Mouse (Mus musculus) erythroblast, embryonic 14.5 days (primary cell): Measurements from ENCODE around the gene Lnx1. TPM values are rescaled to one million over a fixed set of nuclear protein-coding genes. Genes with fewer than 3 reads are reported as not detected.

Experiments
- H3K27me3 ChIP-seq: 2 replicates; pipeline ENCODE4 v1.6.1; 2012; ENCODE audit warnings: inconsistent platforms; ENCODE audit not compliant: control insufficient read depth
- H3K36me3 ChIP-seq: 2 replicates; pipeline ENCODE4 v1.6.1; 2012; ENCODE audit warnings: mild to moderate bottlenecking, inconsistent platforms; ENCODE audit not compliant: control insufficient read depth
- H3K4me1 ChIP-seq: 2 replicates; pipeline ENCODE4 v1.6.1; 2012; ENCODE audit warnings: inconsistent platforms; ENCODE audit not compliant: control insufficient read depth
- H3K4me3 ChIP-seq: replicated peaks from 2 replicates; pipeline ENCODE3; 2012; ENCODE audit warnings: moderate library complexity, mild to moderate bottlenecking, inconsistent platforms
- H3K9me3 ChIP-seq: 2 replicates; pipeline ENCODE4 v1.6.1; 2012; ENCODE audit warnings: low read length, inconsistent platforms, mixed read lengths; ENCODE audit not compliant: control insufficient read depth
- GATA1 ChIP-seq: IDR thresholded peaks from 2 replicates; pipeline ENCODE4 v1.6.1; 2012; ENCODE audit warnings: low read length, inconsistent platforms, mixed read lengths
- TAL1 ChIP-seq: IDR thresholded peaks from 3 replicates; pipeline ENCODE4 v1.6.1; 2012; ENCODE audit warnings: low read length, inconsistent platforms, mixed read lengths
- polyA plus RNA-seq: library from polyadenylated mRNA; stranded (reverse); fragments of >175 nt; gene quantifications from 2 replicates; pipeline ENCODE4 v1.2.3, GENCODE M21; 2012

Gene Lnx1
- polyA plus RNA-seq, 1 experiment, result not detected

DNA sequence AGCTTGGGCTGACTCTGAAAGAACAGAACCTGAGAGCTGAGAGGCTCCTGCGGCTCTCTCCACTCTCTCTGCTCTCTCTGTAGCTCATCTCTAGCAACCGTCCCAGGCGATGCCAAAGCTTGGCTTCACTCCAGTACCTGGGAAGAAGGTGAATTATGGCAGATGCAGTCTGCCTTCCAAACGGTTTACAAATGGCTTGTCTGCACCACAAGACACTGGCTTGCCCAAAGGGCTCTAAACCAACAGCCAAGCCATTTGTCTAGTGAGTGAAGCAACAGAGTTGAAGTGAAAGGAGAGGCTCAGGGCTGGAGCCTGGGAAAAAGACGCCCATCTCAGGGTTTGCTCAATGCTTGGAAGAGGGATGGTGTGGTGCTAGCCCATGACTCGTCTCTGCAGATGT, 25.5 kb upstream of the Lnx1 start:
- Histone ChIP-seq H3K4me3 (no peak overlapping the region), H3K36me3 (no peaks in the 10 kb centered on the region), H3K9me3 (no peaks in the 10 kb centered on the region), H3K27me3 (no peaks in the 10 kb centered on the region), H3K4me1 (no peaks in the 10 kb centered on the region)
- TF ChIP-seq GATA1, result no peak
- TF ChIP-seq TAL1, result no peak

GRCm38 (mm10) chr5:74727319-74727718, 24.6 kb upstream of the Lnx1 start:
- TF ChIP-seq TAL1 (no peak), GATA1 (no peak)
- Histone ChIP-seq H3K4me3 (no peak overlapping the region), H3K36me3 (no peaks in the 10 kb centered on the region), H3K27me3 (no peaks in the 10 kb centered on the region), H3K4me1 (no peaks in the 10 kb centered on the region), H3K9me3 (no peaks in the 10 kb centered on the region)

DNA sequence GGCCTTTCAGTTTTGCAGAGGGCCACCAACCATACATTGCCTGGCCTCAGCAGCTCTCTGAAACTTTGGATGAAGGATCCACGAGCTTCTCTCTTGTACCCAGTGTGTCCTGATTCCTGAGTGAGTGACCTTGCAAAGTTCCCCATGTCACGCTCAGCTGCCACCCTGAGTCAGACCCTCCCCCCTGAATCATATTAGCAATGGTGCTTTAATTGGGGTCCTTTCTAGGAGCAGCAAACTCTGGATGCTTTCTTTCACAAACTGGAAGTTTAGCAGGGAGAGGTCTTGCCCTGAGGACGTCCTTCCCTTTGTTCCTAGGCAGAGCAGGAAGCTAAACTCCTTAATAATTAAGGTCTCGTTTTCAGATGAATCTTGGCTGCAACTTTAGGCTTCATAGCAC, 22.8 kb upstream of the Lnx1 start:
- H3K9me3 ChIP-seq, result no peaks in the 10 kb centered on the region
- TF ChIP-seq TAL1 (no peak), GATA1 (no peak)
- no peak overlapping the region for H3K4me3 ChIP-seq
- no peaks in the 10 kb centered on the region for H3K36me3 ChIP-seq
- no peaks in the 10 kb centered on the region for H3K27me3 ChIP-seq
- no peaks in the 10 kb centered on the region for H3K4me1 ChIP-seq

DNA sequence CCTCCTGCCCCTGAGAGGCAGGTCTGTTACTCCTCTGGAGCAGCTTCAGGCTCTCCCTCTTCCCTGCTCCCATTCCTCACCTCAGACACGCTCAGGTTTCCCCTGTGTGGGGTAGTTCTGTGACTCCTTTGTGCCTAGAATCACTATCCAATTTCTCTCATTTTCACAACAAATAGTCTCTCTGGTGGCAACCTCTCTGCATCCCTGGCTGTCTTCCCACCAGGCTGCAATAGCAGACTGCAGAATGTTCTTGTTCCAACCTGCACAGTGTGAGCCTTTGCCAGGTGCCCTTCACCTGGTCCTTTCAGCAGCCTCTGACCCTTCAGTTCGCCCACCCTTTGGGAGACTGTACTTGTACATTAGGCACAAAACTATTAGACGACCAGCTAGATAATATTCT, 19.1 kb upstream of the Lnx1 start:
- Histone ChIP-seq H3K4me1 (no peaks in the 10 kb centered on the region), H3K9me3 (no peaks in the 10 kb centered on the region), H3K27me3 (no peaks in the 10 kb centered on the region), H3K36me3 (no peaks in the 10 kb centered on the region), H3K4me3 (no peak overlapping the region)
- TF ChIP-seq TAL1 (no peak), GATA1 (no peak)

DNA sequence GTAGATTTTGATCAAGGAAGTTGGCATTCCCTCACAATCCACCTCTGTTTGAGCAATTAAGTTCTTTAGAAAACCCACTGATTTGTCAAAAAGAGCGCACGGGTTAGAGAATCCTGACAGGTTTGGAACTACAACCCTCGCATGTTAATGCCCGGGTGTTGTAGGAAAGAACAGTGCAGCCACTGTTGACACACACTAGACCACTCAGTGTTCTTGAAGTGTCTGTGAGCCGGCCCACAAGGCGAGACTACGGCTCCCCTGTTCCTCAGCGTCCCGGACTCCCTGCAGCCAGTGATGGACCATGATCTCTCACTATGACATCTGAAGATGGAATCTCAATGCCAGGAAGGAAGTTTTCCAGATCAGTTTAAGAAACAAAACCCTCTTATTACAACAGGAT, 17.9 kb upstream of the Lnx1 start:
- no peaks in the 10 kb centered on the region for H3K36me3 ChIP-seq
- H3K9me3 ChIP-seq, result no peaks in the 10 kb centered on the region
- no peaks in the 10 kb centered on the region for H3K4me1 ChIP-seq
- TF ChIP-seq TAL1, result no peak
- no peak for TF ChIP-seq GATA1
- no peaks in the 10 kb centered on the region for H3K27me3 ChIP-seq
- H3K4me3 ChIP-seq, result no peak overlapping the region

DNA sequence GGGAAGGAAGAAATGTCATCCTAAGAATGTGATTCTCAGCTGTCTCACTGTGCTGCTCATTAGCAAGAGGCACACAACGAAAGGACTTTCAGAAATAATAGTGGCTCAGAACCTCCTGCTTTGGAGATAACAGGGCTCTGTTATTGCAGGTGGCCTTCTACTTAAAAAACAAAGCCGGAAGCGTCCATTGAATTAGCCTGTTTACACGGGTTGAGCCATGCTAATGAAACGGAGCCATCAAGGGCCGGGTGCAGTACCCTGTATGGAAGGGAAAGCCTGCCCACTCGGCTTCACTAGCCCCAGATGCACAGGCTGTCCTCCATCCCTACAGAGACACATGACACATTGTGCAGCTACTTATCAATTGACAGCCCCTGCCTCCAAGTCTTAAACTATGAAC, 13.5 kb upstream of the Lnx1 start:
- no peak for TF ChIP-seq TAL1
- no peak for TF ChIP-seq GATA1
- Histone ChIP-seq H3K36me3 (no peaks in the 10 kb centered on the region), H3K9me3 (no peaks in the 10 kb centered on the region), H3K4me3 (no peak overlapping the region), H3K27me3 (no peaks in the 10 kb centered on the region), H3K4me1 (no peaks in the 10 kb centered on the region)

- no peaks in the 10 kb centered on the region for H3K9me3 ChIP-seq
- H3K4me1 ChIP-seq, result no peaks in the 10 kb centered on the region
- H3K4me3 ChIP-seq, result no peak overlapping the region
- H3K27me3 ChIP-seq, result no peaks in the 10 kb centered on the region
- no peaks in the 10 kb centered on the region for H3K36me3 ChIP-seq
- no peak for TF ChIP-seq TAL1
- TF ChIP-seq GATA1, result no peak
Measured at GRCm38 (mm10) chr5:74712811-74713210, 10.1 kb upstream of the Lnx1 start.

GRCm38 (mm10) chr5:74711988-74712387, 9.3 kb upstream of the Lnx1 start:
- Histone ChIP-seq H3K27me3 (no peaks in the 10 kb centered on the region), H3K4me1 (no peaks in the 10 kb centered on the region), H3K36me3 (no peaks in the 10 kb centered on the region), H3K9me3 (no peaks in the 10 kb centered on the region), H3K4me3 (no peak overlapping the region)
- no peak for TF ChIP-seq TAL1
- TF ChIP-seq GATA1, result no peak

DNA sequence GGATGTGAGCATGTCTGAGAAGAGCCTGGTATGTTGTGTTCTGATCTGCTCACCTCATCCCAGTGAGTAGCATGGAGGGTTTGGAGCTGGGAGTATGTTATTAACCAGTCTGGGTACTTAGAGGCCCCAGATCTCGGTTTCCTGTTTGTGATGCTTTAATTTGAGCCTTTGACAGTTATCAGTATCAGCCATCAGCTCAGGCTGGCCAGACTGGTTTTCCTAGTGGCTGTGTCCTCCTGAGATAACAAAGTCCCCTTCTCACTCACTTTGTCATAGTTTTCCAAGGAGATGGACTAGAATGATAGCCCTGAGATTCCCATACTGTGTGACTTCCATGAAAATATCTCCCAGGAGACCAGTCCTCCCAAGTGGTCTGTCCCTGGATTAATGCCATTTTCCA, 8.3 kb upstream of the Lnx1 start:
- Histone ChIP-seq H3K27me3 (no peaks in the 10 kb centered on the region; the same call in 1 of the 2 replicates), H3K4me3 (no peak overlapping the region), H3K9me3 (no peaks in the 10 kb centered on the region), H3K4me1 (no peaks in the 10 kb centered on the region), H3K36me3 (no peaks in the 10 kb centered on the region)
- TF ChIP-seq TAL1 (no peak), GATA1 (no peak)

DNA sequence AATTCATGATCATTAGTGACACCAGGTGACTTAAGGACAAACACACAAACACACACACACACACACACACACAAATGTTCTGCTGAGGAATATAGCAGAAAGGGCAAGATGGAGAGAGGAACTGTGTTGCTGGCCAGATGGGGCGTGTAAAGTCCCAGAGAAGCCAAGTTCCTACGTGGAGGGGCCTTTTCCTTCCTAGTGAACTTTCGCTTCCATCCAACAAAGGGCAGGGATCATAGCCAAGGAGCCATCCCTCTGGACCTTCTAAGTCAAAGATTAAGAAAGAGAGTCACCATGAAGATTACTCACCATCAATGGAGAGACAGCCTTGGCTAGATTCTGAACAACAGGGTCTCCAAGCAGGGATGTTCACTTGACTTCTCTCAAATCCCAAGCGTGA, 7.5 kb upstream of the Lnx1 start:
- TF ChIP-seq TAL1 (no peak), GATA1 (no peak)
- Histone ChIP-seq H3K36me3 (no peaks in the 10 kb centered on the region), H3K27me3 (no peaks in the 10 kb centered on the region; the same call in 1 of the 2 replicates), H3K4me3 (no peak overlapping the region), H3K9me3 (no peaks in the 10 kb centered on the region), H3K4me1 (no peaks in the 10 kb centered on the region)

GRCm38 (mm10) chr5:74704460-74704790, 1.7 kb upstream of the Lnx1 start:
- peak overlapping the region; percentile 48 for H3K4me3 ChIP-seq
- peaks cover 9% of the 10 kb centered on the region for H3K4me1 ChIP-seq
- H3K27me3 ChIP-seq, result no peaks in the 10 kb centered on the region; the same call in 1 of the 2 replicates
- no peaks in the 10 kb centered on the region for H3K36me3 ChIP-seq
- no peak for TF ChIP-seq GATA1
- TF ChIP-seq TAL1, result no peak
- H3K9me3 ChIP-seq, result no peaks in the 10 kb centered on the region
